Mouse (Mus musculus) heart, embryonic 14.5 days (tissue): ENCODE data around the gene Exosc2. TPM values are rescaled to one million over a fixed set of nuclear protein-coding genes. Genes with fewer than 3 reads are reported as not detected.

ENCODE experiments used
- ATAC-seq: fragments of 200-750 bp; cut with Nextera tagmentation; 2 replicates; pipeline ENCODE4 v1.8.0; 2017; ENCODE audit warnings: low read depth, moderate TSS enrichment; ENCODE audit not compliant: insufficient number of reproducible peaks, insufficient read depth, low FRiP score
- H3K27ac ChIP-seq, 2 experiments: fragments of 200-500 bp in 1 of 2; fragments of 300-500 bp in 1 of 2; sonication (generic) in 1 of 2; replicated peaks in 1 of 2; 2 replicates each; pipeline ENCODE4 v1.5.1; 2012 to 2014; ENCODE audit warnings: low read depth in 2 of 2, low read length in 2 of 2, control low read depth in 1 of 2, mild to moderate bottlenecking in 1 of 2, mixed read lengths in 1 of 2; ENCODE audit not compliant: control insufficient read depth in 1 of 2, insufficient read depth in 1 of 2
- H3K27me3 ChIP-seq: fragments of 300-500 bp; sonication (generic); 2 replicates; pipeline ENCODE4 v1.6.1; 2014; ENCODE audit warnings: mild to moderate bottlenecking, low read length, control low read depth; ENCODE audit not compliant: control insufficient read depth, insufficient read depth
- H3K36me3 ChIP-seq: fragments of 300-500 bp; sonication (generic); 2 replicates; pipeline ENCODE4 v1.6.1; 2014; ENCODE audit warnings: mild to moderate bottlenecking, control low read depth, low read length, mixed read lengths; ENCODE audit not compliant: control insufficient read depth, insufficient read depth
- H3K4me1 ChIP-seq, 2 experiments: fragments of 200-500 bp in 1 of 2; fragments of 300-500 bp in 1 of 2; sonication (generic) in 1 of 2; 2 replicates each; pipeline ENCODE4 v1.6.1; 2012 to 2014; ENCODE audit warnings: low read length in 2 of 2, control low read depth in 1 of 2, mixed read lengths in 1 of 2; ENCODE audit not compliant: control insufficient read depth in 2 of 2, insufficient read depth in 2 of 2
- H3K4me2 ChIP-seq: fragments of 300-500 bp; sonication (generic); 2 replicates; pipeline ENCODE4 v1.6.1; 2014; ENCODE audit warnings: mild to moderate bottlenecking, low read length
- H3K4me3 ChIP-seq, 2 experiments: fragments of 200-500 bp in 1 of 2; fragments of 300-500 bp in 1 of 2; sonication (generic) in 1 of 2; 2 replicates each; pipeline ENCODE4 v1.5.1; 2012 to 2014; ENCODE audit warnings: low read length in 2 of 2, mild to moderate bottlenecking in 2 of 2, control low read depth in 1 of 2, low read depth in 1 of 2, moderate library complexity in 1 of 2; ENCODE audit not compliant: control insufficient read depth in 1 of 2, insufficient read depth in 1 of 2
- H3K9ac ChIP-seq: fragments of 300-500 bp; sonication (generic); 2 replicates; pipeline ENCODE4 v1.6.1; 2014; ENCODE audit warnings: mild to moderate bottlenecking, low read length
- H3K9me3 ChIP-seq: fragments of 300-500 bp; sonication (generic); 2 replicates; pipeline ENCODE4 v1.6.1; 2016; ENCODE audit warnings: low read length, control low read depth; ENCODE audit not compliant: control insufficient read depth
- WGBS: fragments of 180-500 bp; shearing (Covaris S2); extraction: QIAGEN DNeasy Blood & Tissue Kit; methylation state at CpG from one replicate; pipeline ENCODE4 v1.1.7; 2014; 5-methylcytosine and 5-hydroxymethylcytosine counted together
- polyA plus RNA-seq: library from polyadenylated mRNA; unstranded; fragments of >200 nt; fragmentation: Nextera tagmentation; extraction: Ambion mirVana; gene quantifications from 2 replicates; pipeline ENCODE4 v1.2.1, GENCODE M21; 2014

The Exosc2 gene
- polyA plus RNA-seq, 1 experiment from 2014 or later = 30.7 TPM

- H3K4me1 ChIP-seq = peaks cover 13 to 16% of the 10 kb centered on the region in 2 experiments
- H3K4me2 ChIP-seq = 0 out of 2 replicates have a peak overlapping the region, but pooled peaks have one; percentile 23
- H3K27me3 ChIP-seq = no peaks in the 10 kb centered on the region
- no peaks in the 10 kb centered on the region for H3K9me3 ChIP-seq
- H3K9ac ChIP-seq = peak overlapping the region; percentile 31; the same call in 1 of the 2 replicates
- ATAC-seq = peak; percentile 68; the same call in 1 of the 2 replicates
- H3K27ac ChIP-seq = peak overlapping the region; percentile 64 to 83
- peaks cover 32% of the 10 kb centered on the region for H3K36me3 ChIP-seq
- H3K4me3 ChIP-seq = no peak overlapping the region
- 15% methylated on average over 7 of the region's 7 CpGs for WGBS
These were observed 30.3 kb downstream of the Exosc2 start for GRCm38 (mm10) chr2:31700545-31701446.

- no peak for ATAC-seq
- peaks cover 15% of the 10 kb centered on the region for H3K36me3 ChIP-seq
- peaks cover 13 to 16% of the 10 kb centered on the region in 2 experiments for H3K4me1 ChIP-seq
- H3K27me3 ChIP-seq = no peaks in the 10 kb centered on the region
- H3K4me3 ChIP-seq = no peak overlapping the region
- H3K9ac ChIP-seq = no peak overlapping the region
- H3K4me2 ChIP-seq = no peak overlapping the region
- no peak overlapping the region for H3K27ac ChIP-seq
- no peaks in the 10 kb centered on the region for H3K9me3 ChIP-seq
These were observed 32.7 kb downstream of the Exosc2 start for GRCm38 (mm10) chr2:31703226-31703625.

GRCm38 (mm10) chr2:31705914-31706313 lies 35.4 kb downstream of the Exosc2 start:
- H3K27ac ChIP-seq = no peak overlapping the region
- H3K4me1 ChIP-seq = peaks cover 4% of the 10 kb centered on the region in 2 experiments
- H3K4me3 ChIP-seq = no peak overlapping the region
- H3K36me3 ChIP-seq = peaks cover 10% of the 10 kb centered on the region; the same call in 1 of the 2 replicates
- no peak overlapping the region for H3K9ac ChIP-seq
- H3K4me2 ChIP-seq = no peak overlapping the region
- no peaks in the 10 kb centered on the region for H3K9me3 ChIP-seq
- no peaks in the 10 kb centered on the region for H3K27me3 ChIP-seq
- ATAC-seq = no peak

- ATAC-seq = no peak
- Histone ChIP-seq H3K27me3 (no peaks in the 10 kb centered on the region), H3K4me3 (no peak overlapping the region), H3K4me2 (no peak overlapping the region), H3K27ac (no peak overlapping the region), H3K36me3 (peaks cover 10% of the 10 kb centered on the region; the same call in 1 of the 2 replicates), H3K9me3 (no peaks in the 10 kb centered on the region), H3K9ac (no peak overlapping the region), H3K4me1 (no peaks in the 10 kb centered on the region)
- WGBS = 6% methylated on average over 2 of the region's 2 CpGs
These were observed 36.0 kb downstream of the Exosc2 start for GRCm38 (mm10) chr2:31706531-31706930.

GRCm38 (mm10) chr2:31712716-31713115 lies 42.2 kb downstream of the Exosc2 start:
- H3K4me2 ChIP-seq = no peak overlapping the region
- peaks cover 8% of the 10 kb centered on the region; the same call in 1 of the 2 replicates for H3K36me3 ChIP-seq
- no peak for ATAC-seq
- H3K27ac ChIP-seq = no peak overlapping the region
- H3K4me3 ChIP-seq = no peak overlapping the region
- H3K9ac ChIP-seq = no peak overlapping the region
- peaks cover 5 to 13% of the 10 kb centered on the region in 2 experiments; a peak in 3 of 4 replicates for H3K4me1 ChIP-seq
- no peaks in the 10 kb centered on the region for H3K27me3 ChIP-seq
- H3K9me3 ChIP-seq = no peaks in the 10 kb centered on the region
- 81% methylated on average over 2 of the region's 2 CpGs for WGBS

GRCm38 (mm10) chr2:31713813-31714212 lies 43.3 kb downstream of the Exosc2 start:
- WGBS = 68% methylated on average over 3 of the region's 3 CpGs
- Histone ChIP-seq H3K4me3 (no peak overlapping the region), H3K4me1 (peaks cover 5 to 13% of the 10 kb centered on the region in 2 experiments; a peak in 3 of 4 replicates)

GRCm38 (mm10) chr2:31714780-31715179 lies 44.3 kb downstream of the Exosc2 start:
- no peak for ATAC-seq
- Histone ChIP-seq H3K4me3 (no peak overlapping the region), H3K36me3 (peaks cover 8% of the 10 kb centered on the region; the same call in 1 of the 2 replicates), H3K27ac (no peak overlapping the region), H3K27me3 (no peaks in the 10 kb centered on the region), H3K9ac (no peak overlapping the region), H3K4me2 (no peak overlapping the region), H3K4me1 (peaks cover 5 to 13% of the 10 kb centered on the region in 2 experiments; a peak in 3 of 4 replicates), H3K9me3 (no peaks in the 10 kb centered on the region)
- WGBS = 92% methylated on average over 4 of the region's 4 CpGs

More at GRCm38 (mm10) chr2:31713813-31714212, 43.3 kb downstream of the Exosc2 start:
- Histone ChIP-seq H3K27ac (no peak overlapping the region), H3K4me2 (no peak overlapping the region), H3K36me3 (peaks cover 8% of the 10 kb centered on the region; the same call in 1 of the 2 replicates), H3K27me3 (no peaks in the 10 kb centered on the region), H3K9ac (no peak overlapping the region), H3K9me3 (no peaks in the 10 kb centered on the region)
- ATAC-seq = no peak
